Mouse (Mus musculus) bone marrow, adult 2 months (tissue): ENCODE data around the gene Hoxb2. TPM values are rescaled to one million over a fixed set of nuclear protein-coding genes. Genes with fewer than 3 reads are reported as not detected.

Experiments
- H3K27ac ChIP-seq: fragments of 200-500 bp; 2 replicates; pipeline ENCODE4 v1.5.1; 2012; ENCODE audit warnings: low read depth, mild to moderate bottlenecking, control low read depth, inconsistent platforms, low read length; ENCODE audit not compliant: control insufficient read depth, poor library complexity, insufficient read depth
- H3K4me1 ChIP-seq: fragments of 200-500 bp; 2 replicates; pipeline ENCODE4 v1.6.1; 2011; ENCODE audit warnings: low read length; ENCODE audit not compliant: control insufficient read depth, insufficient read depth
- H3K4me3 ChIP-seq: fragments of 200-500 bp; replicated peaks from 2 replicates; pipeline ENCODE3; 2011; ENCODE audit warnings: mild to moderate bottlenecking, low read depth, low read length, control low read depth; ENCODE audit not compliant: control insufficient read depth
- CTCF ChIP-seq: fragments of 200-500 bp; IDR thresholded peaks from 2 replicates; pipeline ENCODE4 v1.5.1; 2011; ENCODE audit warnings: low read length, control low read depth; ENCODE audit not compliant: control insufficient read depth, insufficient read depth
- POLR2A ChIP-seq: fragments of 200-500 bp; IDR thresholded peaks from 2 replicates; pipeline ENCODE4 v1.6.1; 2011; ENCODE audit warnings: low read depth, mild to moderate bottlenecking, control low read depth, low read length, borderline replicate concordance; ENCODE audit not compliant: control insufficient read depth
- WGBS: fragments of 180-500 bp; shearing (Covaris S2); methylation state at CpG from one replicate; pipeline ENCODE4 v1.1.7; 2018; 5-methylcytosine and 5-hydroxymethylcytosine counted together
- polyA plus RNA-seq: library from polyadenylated mRNA; stranded (reverse); fragments of >200 nt; gene quantifications from 2 replicates; pipeline ENCODE4 v1.2.4, GENCODE M21; 2011; ENCODE audit warnings: low replicate concordance; ENCODE audit not compliant: missing spikeins, insufficient read depth, insufficient read length

The Hoxb2 gene
- polyA plus RNA-seq, 1 experiment, result 3.0 TPM

- TF ChIP-seq CTCF (no peak), POLR2A (no peak)
- H3K4me1 ChIP-seq, result no peaks in the 10 kb centered on the region
- H3K4me3 ChIP-seq, result no peak overlapping the region
- WGBS, result 17% methylated on average over 14 of the region's 14 CpGs
- H3K27ac ChIP-seq, result no peak overlapping the region
Observed at GRCm38 (mm10) chr11:96353522-96353841, 3.2 kb downstream of the Hoxb2 start.

- 66% methylated on average over 8 of the region's 8 CpGs for WGBS
- no peaks in the 10 kb centered on the region for H3K4me1 ChIP-seq
- H3K27ac ChIP-seq, result no peak overlapping the region
- TF ChIP-seq POLR2A (no peak), CTCF (no peak)
- no peak overlapping the region for H3K4me3 ChIP-seq
Observed at GRCm38 (mm10) chr11:96353939-96354338, 3.6 kb downstream of the Hoxb2 start.

- Histone ChIP-seq H3K4me3 (no peak overlapping the region), H3K27ac (no peak overlapping the region), H3K4me1 (no peaks in the 10 kb centered on the region)
- 23% methylated on average over 25 of the region's 25 CpGs for WGBS
- TF ChIP-seq CTCF (no peak), POLR2A (no peak)
Observed at GRCm38 (mm10) chr11:96354376-96354775, 4.1 kb downstream of the Hoxb2 start.

- H3K27ac ChIP-seq, result no peak overlapping the region
- no peak overlapping the region for H3K4me3 ChIP-seq
- H3K4me1 ChIP-seq, result no peaks in the 10 kb centered on the region
- 56% methylated on average over 9 of the region's 9 CpGs for WGBS
- no peak for TF ChIP-seq CTCF
- no peak for TF ChIP-seq POLR2A
Observed at GRCm38 (mm10) chr11:96354801-96355311, 4.5 kb downstream of the Hoxb2 start.

- TF ChIP-seq POLR2A, result no peak
- no peak for TF ChIP-seq CTCF
- no peaks in the 10 kb centered on the region; the same call in 1 of the 2 replicates for H3K4me1 ChIP-seq
- H3K27ac ChIP-seq, result no peak overlapping the region
- no peak overlapping the region for H3K4me3 ChIP-seq
- 31% methylated on average over 5 of the region's 5 CpGs for WGBS
Observed at GRCm38 (mm10) chr11:96363807-96364206, 13.5 kb downstream of the Hoxb2 start.

- Histone ChIP-seq H3K4me1 (no peaks in the 10 kb centered on the region; the same call in 1 of the 2 replicates), H3K27ac (no peak within 1 kb of the TSS), H3K4me3 (no peak within 1 kb of the TSS)
- no peak for TF ChIP-seq POLR2A
- TF ChIP-seq CTCF, result no peak
- WGBS, result 12% methylated on average over 26 of the region's 26 CpGs
Observed at GRCm38 (mm10) chr11:96365441-96366091, 15.2 kb downstream of the Hoxb2 start, which contains the start of gene Hoxb1. Hoxb1 (plus strand) TSS chr11:96365752.

- no peak overlapping the region for H3K4me3 ChIP-seq
- TF ChIP-seq POLR2A (no peak), CTCF (no peak)
- H3K27ac ChIP-seq, result no peak overlapping the region
- no peaks in the 10 kb centered on the region; the same call in 1 of the 2 replicates for H3K4me1 ChIP-seq
- 10% methylated on average over 47 of the region's 47 CpGs for WGBS
Observed at GRCm38 (mm10) chr11:96366092-96367041, 16.0 kb downstream of the Hoxb2 start.

- WGBS, result 54% methylated on average over 6 of the region's 6 CpGs
- Histone ChIP-seq H3K27ac (no peak overlapping the region), H3K4me3 (no peak overlapping the region), H3K4me1 (no peaks in the 10 kb centered on the region; the same call in 1 of the 2 replicates)
- no peak for TF ChIP-seq POLR2A
- no peak for TF ChIP-seq CTCF
Observed at GRCm38 (mm10) chr11:96367141-96367540, 16.8 kb downstream of the Hoxb2 start.
